Mouse (Mus musculus): ENCODE data around the gene Zfp729b.

Gene Zfp729b

GRCm38 (mm10) chr13:67609066-67609876 lies at the start of gene Zfp729b:
Gene Zfp729b, minus strand, starts transcription at chr13:67609707.
- DNase-seq, result peak; percentile 97

GRCm38 (mm10) chr13:67652496-67652895 lies 43.0 kb upstream of the Zfp729b start:
- no peak for DNase-seq

GRCm38 (mm10) chr13:67637294-67638007 lies 27.9 kb upstream of the Zfp729b start, which contains the start of the genes Gm49345 and Zfp729a:
Gene Gm49345, minus strand, starts transcription at chr13:67637769.
Gene Zfp729a, minus strand, starts transcription at chr13:67637791.
- DNase-seq, result peak; percentile 95

- DNase-seq, result peak; percentile 7
Observed at GRCm38 (mm10) chr13:67610108-67610507, 601 bp upstream of the Zfp729b start.

- DNase-seq, result no peak
Observed at GRCm38 (mm10) chr13:67572591-67573189, 36.8 kb downstream of the Zfp729b start.

GRCm38 (mm10) chr13:67553730-67554129 lies 55.8 kb downstream of the Zfp729b start, which contains the start of gene Zfp748:
Gene Zfp748, minus strand, starts transcription at chr13:67553830.
- no peak for DNase-seq

GRCm38 (mm10) chr13:67552505-67553346 lies 56.8 kb downstream of the Zfp729b start:
- peak; percentile 96 for DNase-seq

- no peak for DNase-seq
Observed at GRCm38 (mm10) chr13:67545941-67546340, 63.6 kb downstream of the Zfp729b start.
